Mouse (Mus musculus): ENCODE measurements around the gene Scamp1.

- no peak for TF ChIP-seq POLR2A (IDR thresholded peaks at IDR 0.05; ENCODE audit: low read depth, low read length)
- TF ChIP-seq CTCF (IDR thresholded peaks at IDR 0.05; ENCODE audit: extremely low read depth, insufficient read depth, insufficient read length, insufficient replicate concordance): no peak
These were observed 62.0 kb downstream of the Scamp1 start for GRCm38 (mm10) chr13:94223609-94224008.

Measured in spleen, adult 2 months (tissue).